Mouse (Mus musculus) heart, postnatal 0 days (tissue): ENCODE measurements at regions not wholly inside any gene's neighbourhood (a gene's known extent, or its start where the extent isn't known, plus 50 kb on each side); places are given as distances from the start of the nearest gene placed in this dataset.

Experiments used
- CTCF ChIP-seq: IDR thresholded peaks from 2 replicates; pipeline ENCODE4 v1.5.1; 2016; ENCODE audit warnings: antibody characterized with exemption, control low read depth, low read depth
- EP300 ChIP-seq: IDR thresholded peaks from 2 replicates; pipeline ENCODE4 v1.6.1; 2016; ENCODE audit warnings: antibody characterized with exemption, low read depth

GRCm38 (mm10) chr3:36743399-36743798 is 53.4 kb upstream of the Trpc3 start:
- TF ChIP-seq CTCF (no peak), EP300 (no peak)
